Mouse (Mus musculus) brown adipose tissue, adult 24 weeks (tissue): ENCODE measurements around the gene Hfe2. TPM values are rescaled to one million over a fixed set of nuclear protein-coding genes. Genes with fewer than 3 reads are reported as not detected.

ENCODE experiments used
- polyA plus RNA-seq: library from polyadenylated mRNA; stranded (reverse); fragments of >200 nt; gene quantifications from 2 replicates; pipeline ENCODE4 v1.2.4, GENCODE M21; 2012; ENCODE audit not compliant: missing spikeins, insufficient read depth, insufficient read length

Hfe2 gene
- polyA plus RNA-seq, 1 experiment, result 5.4 TPM

Other genes with a start within 250 kb of the Hfe2 start
- gene Fcgr1, start 231.2 kb upstream of the Hfe2 start, polyA plus RNA-seq, result 1.3 and 2.1 TPM in 2 replicates
- not detected in 2 replicates for gene BC107364, start 72.9 kb upstream of the Hfe2 start, polyA plus RNA-seq
- gene Txnip, start 32.8 kb downstream of the Hfe2 start, polyA plus RNA-seq, result 1,091 and 1,303 TPM in 2 replicates
- not detected in 2 replicates for gene Gm16253, start 51.8 kb downstream of the Hfe2 start, polyA plus RNA-seq
- 39.0 and 72.4 TPM in 2 replicates for gene Polr3gl, start 69.0 kb downstream of the Hfe2 start, polyA plus RNA-seq
- not detected in 2 replicates for gene Ankrd34a, start 71.5 kb downstream of the Hfe2 start, polyA plus RNA-seq
- gene Lix1l, start 76.0 kb downstream of the Hfe2 start, polyA plus RNA-seq, result 10.0 and 11.0 TPM in 2 replicates
- 78.8 and 110 TPM in 2 replicates for gene Rbm8a, start 104.8 kb downstream of the Hfe2 start, polyA plus RNA-seq
- 31.9 and 35.4 TPM in 2 replicates for gene Pex11b, start 110.2 kb downstream of the Hfe2 start, polyA plus RNA-seq
- not detected in 2 replicates for gene Gm42957, start 110.3 kb downstream of the Hfe2 start, polyA plus RNA-seq
- gene Itga10, start 120.4 kb downstream of the Hfe2 start, polyA plus RNA-seq, result 0.20 and 0.67 TPM in 2 replicates
- 0.29 TPM in 1 of 2 replicates, not detected in the other for gene Ankrd35, start 145.0 kb downstream of the Hfe2 start, polyA plus RNA-seq
- gene Pias3, start 171.2 kb downstream of the Hfe2 start, polyA plus RNA-seq, result 8.2 and 9.0 TPM in 2 replicates
- gene Nudt17, start 183.4 kb downstream of the Hfe2 start, polyA plus RNA-seq, result 4.4 and 5.3 TPM in 2 replicates
- 23.7 and 25.5 TPM in 2 replicates for gene Polr3c, start 202.5 kb downstream of the Hfe2 start, polyA plus RNA-seq
- 23.6 and 25.6 TPM in 2 replicates for gene Rnf115, start 202.5 kb downstream of the Hfe2 start, polyA plus RNA-seq